Mouse (Mus musculus): Measurements from ENCODE around the gene 1700037H04Rik. TPM values are rescaled to one million over a fixed set of nuclear protein-coding genes. Genes with fewer than 3 reads are reported as not detected.
A peak's percentile ranks its signal among the peaks of the same experiment; 100 is the strongest.

Gene 1700037H04Rik
- 10 to 100 TPM; 42.1 to 47.4 TPM for total RNA-seq (2021)
- long read RNA-seq, experiment 1, transcript 1700037H04Rik-202 (6 exons, 1,241 nt) = major isoform, 34 of 38 reads
- long read RNA-seq, experiment 1, partial matches to known transcripts = 0 of 38 reads
- long read RNA-seq, experiment 1, other reads (novel, unspliced or antisense) = 4 of 38 reads
- long read RNA-seq, experiment 2, transcript 1700037H04Rik-202 (6 exons, 1,241 nt) = major isoform, 38 of 59 reads
- long read RNA-seq, experiment 2, partial matches to known transcripts = 4 of 59 reads
- long read RNA-seq, experiment 2, other reads (novel, unspliced or antisense) = 12 of 59 reads

- peak; percentile 75 to 86 for DNase-seq (ENCODE audit: low spot score in 2 of 2)
These were observed at the start of gene 1700037H04Rik for GRCm38 (mm10) chr2:131159938-131160581. Gene 1700037H04Rik (minus strand): TSS chr2:131160081.

GRCm38 (mm10) chr2:131209125-131209795 lies 49.4 kb upstream of the 1700037H04Rik start:
- no peak for DNase-seq (ENCODE audit: low spot score in 2 of 2)

DNA sequence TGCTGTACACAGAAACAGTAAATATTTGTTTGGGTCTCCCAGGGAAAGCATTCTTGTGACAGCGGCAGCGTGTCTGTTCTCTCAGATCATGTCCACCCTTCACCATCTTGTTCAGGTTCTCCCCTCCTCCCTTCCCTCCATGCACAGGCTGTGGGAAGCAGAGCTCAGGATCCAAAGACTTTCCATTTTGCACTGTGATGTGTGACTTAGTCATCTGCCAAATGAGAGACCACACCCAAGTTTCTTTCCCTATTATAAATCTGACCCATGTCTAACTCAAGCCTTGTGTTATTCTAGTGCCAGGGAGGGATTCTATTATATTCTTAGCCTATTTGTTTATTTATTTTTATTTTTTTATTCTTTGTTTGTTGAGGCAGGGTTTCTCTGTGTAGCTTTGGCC lies 48.5 kb upstream of the 1700037H04Rik start:
- no peak for DNase-seq (ENCODE audit: low spot score in 2 of 2)

GRCm38 (mm10) chr2:131206778-131207177 lies 46.9 kb upstream of the 1700037H04Rik start, which contains the start of gene Ap5s1:
Gene Ap5s1 (plus strand): TSS chr2:131207078.
- no peak for DNase-seq (ENCODE audit: low spot score in 2 of 2)

DNA sequence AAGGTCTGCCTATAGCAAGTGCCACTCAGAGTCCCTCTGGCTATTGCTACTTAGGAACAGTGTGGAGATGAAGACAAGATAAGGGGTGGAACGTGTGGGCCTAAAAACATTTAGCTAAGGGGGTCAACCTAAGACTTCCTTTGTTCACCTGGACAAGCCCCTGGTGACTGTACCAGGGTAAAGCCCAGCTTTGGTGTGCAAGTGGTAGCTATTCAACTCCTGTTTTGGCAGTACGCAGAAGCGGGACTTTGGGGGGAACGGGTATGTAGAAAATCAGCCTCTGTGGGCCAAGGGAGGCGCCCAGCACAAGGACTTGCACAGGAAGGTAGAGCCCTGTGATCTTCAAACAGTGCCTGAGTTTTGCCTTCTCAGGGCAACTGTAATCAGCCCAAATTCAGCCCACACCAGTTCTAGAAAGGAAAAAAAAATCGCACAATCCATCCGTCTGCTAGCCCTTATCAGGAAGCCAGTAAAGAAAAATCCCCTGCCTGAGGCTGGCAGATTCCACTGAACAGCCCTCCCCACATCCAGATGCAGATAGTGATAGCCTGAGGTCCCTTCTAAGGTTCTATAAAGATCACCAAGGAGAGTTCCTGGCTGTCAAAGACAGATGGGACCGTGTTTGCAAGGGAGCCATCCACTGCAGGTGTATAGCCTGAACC lies 45.8 kb upstream of the 1700037H04Rik start:
- DNase-seq (ENCODE audit: low spot score in 2 of 2) = no peak

GRCm38 (mm10) chr2:131204410-131204981 lies 44.6 kb upstream of the 1700037H04Rik start:
- DNase-seq (ENCODE audit: low spot score in 2 of 2) = peak; percentile 40 to 63

DNA sequence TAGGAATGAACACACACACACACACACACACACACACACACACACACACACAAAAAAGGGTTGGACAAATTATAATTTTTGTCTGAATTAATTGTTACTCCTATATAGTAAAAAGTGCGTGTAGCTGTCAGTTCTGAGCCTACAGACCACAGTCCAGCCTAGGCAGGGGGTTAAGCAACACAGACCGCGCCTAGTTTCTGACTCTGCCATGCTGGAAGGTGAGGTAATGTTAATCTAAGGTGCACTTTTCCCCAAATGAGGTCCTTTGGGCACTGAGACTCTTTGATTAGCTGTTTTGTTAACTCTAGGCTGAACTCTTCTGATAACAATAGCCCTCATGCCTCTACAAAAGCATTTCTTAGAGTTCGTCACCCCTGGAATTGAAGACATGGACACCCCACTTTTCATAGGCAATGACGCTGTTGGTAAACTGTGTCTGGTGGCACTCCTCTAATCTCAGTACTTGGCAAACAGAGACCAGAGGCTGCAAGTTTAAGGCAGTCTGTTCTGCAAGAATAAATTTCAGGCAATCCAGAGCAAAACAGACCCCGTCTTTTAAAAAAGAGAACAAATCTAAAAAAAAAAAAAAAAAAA lies 44.0 kb upstream of the 1700037H04Rik start:
- no peak for DNase-seq (ENCODE audit: low spot score in 2 of 2)

GRCm38 (mm10) chr2:131201262-131201661 lies 41.4 kb upstream of the 1700037H04Rik start:
- no peak for DNase-seq (ENCODE audit: low spot score in 2 of 2)

GRCm38 (mm10) chr2:131200710-131201109 lies 40.8 kb upstream of the 1700037H04Rik start:
- DNase-seq (ENCODE audit: low spot score in 2 of 2) = no peak

DNA sequence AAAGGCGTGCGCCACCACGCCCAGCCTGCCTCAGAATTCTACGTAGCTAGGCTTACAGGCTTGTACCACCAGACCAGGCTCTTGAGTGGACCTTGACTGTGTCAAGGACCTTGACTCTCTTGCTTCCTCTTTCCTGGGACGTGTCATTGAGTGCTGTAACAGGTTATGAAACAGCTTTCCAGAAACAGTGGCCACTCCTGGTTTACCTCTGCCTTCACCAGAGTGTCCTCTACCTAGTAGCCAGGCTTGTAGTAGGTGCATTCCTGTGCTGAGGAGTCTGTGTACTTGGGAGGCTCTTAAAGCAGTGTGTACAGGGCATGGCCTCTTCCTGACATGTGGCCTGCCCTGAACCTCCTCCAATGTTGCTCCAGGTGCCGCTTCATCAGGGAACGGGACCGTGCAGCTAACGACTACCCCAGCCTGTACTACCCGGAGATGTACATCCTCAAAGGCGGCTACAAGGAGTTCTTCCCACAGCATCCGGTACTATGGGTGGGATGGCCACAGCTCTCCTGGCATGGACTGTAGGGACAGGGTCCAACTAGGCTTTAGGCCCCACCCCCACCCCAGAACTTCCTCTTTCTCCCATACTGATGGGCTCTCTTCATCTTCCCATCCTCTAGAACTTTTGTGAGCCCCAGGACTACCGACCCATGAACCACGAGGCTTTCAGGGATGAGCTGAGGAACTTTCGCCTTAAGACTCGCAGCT lies 36.9 kb upstream of the 1700037H04Rik start:
- no peak for DNase-seq (ENCODE audit: low spot score in 2 of 2)

DNA sequence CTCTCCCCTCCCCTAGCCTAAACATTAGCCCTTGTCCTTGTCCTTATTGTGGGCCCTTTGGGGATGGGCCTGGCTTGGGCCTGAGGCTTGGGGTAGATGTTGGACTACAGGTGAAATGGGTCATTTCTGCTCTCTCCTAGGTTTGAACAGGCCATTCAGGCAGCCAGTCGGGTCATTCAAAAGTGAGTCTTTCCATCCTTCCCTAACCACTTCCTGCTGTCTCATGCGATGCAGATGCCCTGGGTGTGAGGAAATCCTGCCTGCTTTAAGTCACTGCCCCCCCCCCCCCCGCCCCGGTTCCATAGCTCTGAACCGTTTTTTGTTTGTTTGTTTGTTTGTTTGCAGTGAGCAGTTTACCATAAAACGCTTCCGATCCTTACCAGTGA lies 31.1 kb upstream of the 1700037H04Rik start:
- DNase-seq (ENCODE audit: low spot score in 2 of 2) = no peak

DNA sequence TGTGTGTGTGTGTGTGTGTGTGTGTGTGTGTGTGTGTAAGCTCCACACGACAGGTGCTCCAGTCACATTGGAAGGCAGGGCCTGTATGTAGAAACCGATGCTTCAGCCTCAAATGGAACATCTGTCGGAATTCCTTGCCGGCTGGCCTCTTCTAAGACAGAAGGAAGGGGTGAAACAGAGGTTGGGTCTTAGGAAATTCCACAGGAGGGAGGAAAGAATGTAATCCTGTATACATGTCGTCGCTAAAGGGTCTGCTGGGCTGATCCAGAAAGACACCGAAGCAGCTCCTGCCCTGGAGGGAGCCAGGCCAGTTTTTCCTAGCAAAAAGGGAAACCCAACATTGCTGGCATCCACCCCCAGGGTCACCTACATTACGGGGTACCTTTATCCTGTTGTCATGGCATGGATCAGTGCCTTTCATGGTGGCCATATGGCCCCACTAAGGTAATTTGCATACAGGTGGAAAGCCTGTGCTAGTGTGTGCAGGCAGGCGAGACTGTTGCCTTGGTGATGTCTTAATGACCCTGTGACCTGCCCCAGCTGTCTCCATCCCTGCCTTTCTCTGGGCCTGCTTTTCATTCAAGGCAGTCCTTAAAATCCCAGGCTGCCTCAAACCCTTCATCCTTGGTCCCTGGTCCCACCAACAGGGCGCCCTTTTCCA lies 30.6 kb upstream of the 1700037H04Rik start:
- no peak for DNase-seq (ENCODE audit: low spot score in 2 of 2)

DNA sequence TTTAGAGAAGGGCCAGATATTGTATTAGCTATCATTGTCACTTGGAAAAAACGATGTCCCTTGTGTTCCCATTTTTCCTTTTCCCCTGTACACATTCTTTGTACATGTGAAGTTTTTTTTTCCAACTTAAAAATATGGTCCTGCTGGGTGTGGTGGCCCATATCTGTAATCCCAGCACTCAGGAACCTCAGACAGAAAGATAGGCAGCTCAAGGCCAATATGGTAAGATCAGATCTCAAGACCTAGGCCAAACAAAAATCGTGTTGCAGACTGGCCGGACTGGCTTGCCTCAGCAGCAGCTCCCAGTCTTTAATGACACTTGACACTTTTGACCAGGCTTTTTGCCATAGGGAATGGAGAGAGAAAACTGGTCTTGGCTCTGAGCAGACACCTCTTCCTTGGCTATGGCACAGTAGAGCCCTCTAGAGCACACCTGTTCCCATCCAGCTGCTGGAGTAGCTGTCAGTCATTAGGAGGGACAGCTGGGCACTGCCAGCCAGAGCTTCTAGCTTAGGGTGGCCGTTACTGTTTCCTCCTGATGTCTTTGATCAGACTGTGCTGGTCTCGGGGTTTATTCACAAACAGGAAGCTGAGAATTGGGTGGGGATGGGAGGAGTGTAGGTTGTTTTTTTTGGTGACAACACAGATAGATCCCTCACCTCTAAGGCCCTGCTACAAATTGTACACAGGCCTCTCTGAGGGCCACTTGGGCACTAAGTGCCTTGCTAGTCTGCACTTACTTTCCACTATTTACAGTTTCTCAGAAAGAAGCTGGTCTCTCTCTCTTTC lies 29.8 kb upstream of the 1700037H04Rik start:
- no peak for DNase-seq (ENCODE audit: low spot score in 2 of 2)

DNA sequence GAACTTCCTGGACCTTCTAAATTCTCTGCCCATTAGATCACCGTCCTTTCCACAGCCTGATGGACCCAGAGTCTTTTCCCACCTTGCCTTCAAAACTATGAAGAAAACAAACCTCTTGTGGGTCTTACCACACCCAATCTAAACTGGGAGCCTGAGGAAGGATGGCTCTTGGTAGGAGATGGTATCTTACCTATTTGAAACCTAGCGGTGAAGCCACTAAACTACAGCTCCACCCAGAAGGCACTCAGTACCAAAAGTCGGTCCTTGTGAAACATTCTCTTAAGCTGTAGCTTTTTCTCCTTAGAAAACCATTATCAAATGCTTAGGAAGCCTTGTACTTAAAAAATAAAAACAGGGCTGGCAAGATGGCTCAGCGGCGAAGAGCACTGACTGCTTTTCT lies 28.4 kb upstream of the 1700037H04Rik start:
- DNase-seq (ENCODE audit: low spot score in 2 of 2) = no peak

GRCm38 (mm10) chr2:131187602-131187922 lies 27.7 kb upstream of the 1700037H04Rik start:
- DNase-seq (ENCODE audit: low spot score in 2 of 2) = no peak

- DNase-seq (ENCODE audit: low spot score in 2 of 2) = peak; percentile 67 to 70
These were observed 27.1 kb upstream of the 1700037H04Rik start, which contains the start of the genes Cdc25b and Spef1 for GRCm38 (mm10) chr2:131186771-131187601. Gene Cdc25b (plus strand): TSS chr2:131186949. Gene Spef1 (minus strand): TSS chr2:131187282.

- no peak for DNase-seq (ENCODE audit: low spot score in 2 of 2)
These were observed 26.5 kb upstream of the 1700037H04Rik start for GRCm38 (mm10) chr2:131186343-131186742.
